15 mouse cellular contexts compared by ENCODE assay signal in genomic region chr14:79028996-79029575, GRCm38 (mm10).
"Had no signal": no experiment of that assay in that cellular context is flagged by ENCODE, and none has a peak within 500 bp of the region (broad histone marks: within the 10 kb centered on the region; RNA-seq: fewer than 3 reads in every experiment).

No protein-coding gene starts in this region.

- ATAC-seq: intestine, embryonic 15.5 days; liver, postnatal 0 days had no signal

- H3K36me3 ChIP-seq: intestine, embryonic 15.5 days; liver, embryonic 13.5 days; lung, embryonic 15.5 days; midbrain, embryonic 12.5 days; neural tube, embryonic 15.5 days had no signal

- H3K9me3 ChIP-seq: intestine, embryonic 15.5 days; liver, embryonic 13.5 days; lung, embryonic 15.5 days; megakaryocyte, embryonic 14.5 days; midbrain, embryonic 12.5 days; neural tube, embryonic 15.5 days had no signal

- H3K4me3 ChIP-seq: intestine, embryonic 15.5 days; left cerebral cortex, adult 2 months; liver, embryonic 13.5 days; lung, embryonic 15.5 days; megakaryocyte, embryonic 14.5 days; midbrain, embryonic 12.5 days; neural tube, embryonic 15.5 days had no signal

- H3K27ac ChIP-seq: intestine, embryonic 15.5 days; left cerebral cortex, adult 2 months; liver, embryonic 13.5 days; lung, embryonic 15.5 days; macrophage; midbrain, embryonic 12.5 days; neural tube, embryonic 15.5 days had no signal

- H3K4me2 ChIP-seq: intestine, embryonic 15.5 days; liver, embryonic 13.5 days; lung, embryonic 15.5 days; midbrain, embryonic 12.5 days; neural tube, embryonic 15.5 days had no signal

- H3K27me3 ChIP-seq: intestine, embryonic 15.5 days; liver, embryonic 13.5 days; lung, embryonic 15.5 days; megakaryocyte, embryonic 14.5 days; midbrain, embryonic 12.5 days; neural tube, embryonic 15.5 days had no signal

- H3K4me1 ChIP-seq: intestine, embryonic 15.5 days; liver, embryonic 13.5 days; megakaryocyte, embryonic 14.5 days; midbrain, embryonic 12.5 days; neural tube, embryonic 15.5 days had no signal

- H3K9ac ChIP-seq: intestine, embryonic 15.5 days; liver, embryonic 13.5 days; liver, postnatal 0 days; lung, embryonic 15.5 days; midbrain, embryonic 12.5 days; neural tube, embryonic 15.5 days had no signal

- DNase-seq: kidney, adult 18-20 months; kidney, postnatal 4 days; liver, embryonic 13.5 days; liver, postnatal 0 days; lung, postnatal 14 days; right cerebral cortex, adult 18-20 months; right cerebral cortex, postnatal 25 days; thymus, postnatal 4 days had no signal
